Mouse (Mus musculus): ENCODE results near the gene Pnrc1.

The Pnrc1 gene

DNA sequence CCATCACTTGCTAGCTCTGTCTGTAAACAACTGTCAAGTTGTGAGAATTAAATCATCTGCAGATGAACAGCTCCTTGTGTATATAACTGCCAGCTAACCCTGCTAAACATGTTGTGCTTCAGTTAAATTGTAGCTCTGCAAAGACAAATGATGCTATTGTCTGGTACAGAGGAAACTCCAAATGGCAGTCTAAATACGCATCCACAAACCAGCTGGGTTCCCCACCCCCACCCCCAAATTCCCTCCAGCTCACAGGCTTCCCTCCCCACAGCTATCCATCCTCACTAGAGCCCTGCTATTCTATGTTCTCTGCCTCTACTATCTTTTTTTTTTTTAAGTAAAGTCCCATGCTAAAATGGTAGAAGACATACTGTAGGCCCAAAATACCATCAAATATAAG is 68.1 kb downstream of the Pnrc1 start:
- no peak for DNase-seq (ENCODE audit: low read depth)

DNA sequence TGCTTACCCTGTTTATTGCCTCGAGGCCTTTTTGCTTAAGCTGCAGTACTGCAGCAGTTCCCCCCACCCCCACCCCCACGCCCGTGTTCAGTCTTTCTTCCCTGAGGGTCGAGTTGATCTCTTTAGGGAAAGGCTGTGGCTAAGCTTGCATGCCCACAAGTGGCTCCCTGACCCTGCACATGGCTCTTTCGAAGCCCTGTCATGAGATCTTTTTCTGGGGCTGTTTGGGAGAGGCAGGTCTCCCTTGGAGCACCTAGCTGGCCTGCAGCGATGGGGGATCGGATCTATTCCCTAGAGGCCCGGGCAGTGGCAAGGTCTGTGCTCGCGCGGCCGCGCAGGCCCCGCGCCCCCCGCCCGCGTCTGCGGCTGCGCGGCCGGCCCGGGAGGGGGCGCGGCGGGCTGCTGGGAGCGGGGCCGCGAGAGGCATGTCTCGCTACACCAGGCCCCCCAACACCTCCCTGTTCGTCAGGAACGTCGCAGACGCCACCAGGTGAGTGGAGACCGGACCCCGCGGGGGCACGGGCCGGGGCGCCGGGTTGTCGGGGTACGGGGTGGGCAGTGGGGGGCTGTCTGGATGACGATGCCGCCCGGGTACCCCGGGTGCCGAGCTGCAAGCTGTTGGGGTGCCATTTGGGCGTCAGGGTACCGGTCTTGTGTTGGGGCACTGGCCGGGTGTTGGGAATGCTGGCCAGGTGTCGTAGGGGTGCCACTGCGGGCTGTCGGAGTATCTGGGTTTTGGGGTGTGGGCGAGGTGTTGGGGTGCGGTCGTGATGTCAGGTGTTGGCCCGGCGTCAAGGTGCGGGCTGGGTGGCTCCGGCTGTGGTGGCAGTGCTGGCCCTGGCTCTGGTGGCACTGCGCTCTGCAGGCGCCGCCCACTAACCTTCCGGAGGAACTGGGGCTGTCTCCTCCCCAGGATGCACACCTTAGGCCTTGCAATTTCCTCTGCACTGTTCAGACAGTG is 80.8 kb downstream of the Pnrc1 start, which contains the start of gene Srsf12:
Srsf12 (plus strand) TSS at position 111 of the 961 bp plus-strand sequence.
- no peak for DNase-seq (ENCODE audit: low read depth)

DNA sequence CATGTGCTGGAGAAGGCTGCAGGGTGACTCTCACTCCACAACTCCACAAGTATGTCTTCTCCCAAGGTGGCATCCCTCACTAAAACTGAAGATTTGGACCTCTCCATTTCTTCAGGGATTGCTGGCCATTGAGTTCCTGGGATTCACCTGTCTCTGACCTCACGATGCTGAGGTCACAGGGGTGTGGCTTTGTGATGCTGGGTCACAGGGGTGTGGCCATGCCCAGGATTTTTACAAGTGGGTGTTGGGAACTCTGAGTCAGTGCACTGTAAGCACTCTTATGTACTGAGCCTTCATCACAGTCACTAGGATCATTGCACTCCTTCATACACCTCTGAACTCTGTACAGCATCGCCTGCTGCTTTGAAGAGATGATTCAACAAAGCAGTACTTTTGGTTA is 82.4 kb downstream of the Pnrc1 start:
- DNase-seq (ENCODE audit: low read depth), result no peak

DNA sequence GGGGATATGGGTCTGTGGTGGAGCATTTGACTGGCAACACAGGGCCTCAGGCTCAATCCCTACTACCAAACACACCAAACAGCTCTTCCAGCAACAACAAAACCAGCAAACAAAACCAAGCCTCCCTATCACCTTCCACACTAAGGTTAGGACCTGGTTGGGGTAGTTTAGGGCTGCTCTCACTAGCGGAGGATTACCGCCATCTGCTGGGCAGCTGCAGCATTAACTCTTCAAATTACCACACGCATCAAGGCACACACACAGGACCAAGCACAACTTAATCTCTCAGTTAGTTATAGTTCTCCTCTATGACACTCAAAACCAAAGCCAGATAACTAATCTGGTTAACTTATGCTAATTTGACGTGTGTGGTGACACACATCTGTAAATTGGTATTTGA is 85.3 kb downstream of the Pnrc1 start:
- DNase-seq (ENCODE audit: low read depth), result peak; percentile 49

DNA sequence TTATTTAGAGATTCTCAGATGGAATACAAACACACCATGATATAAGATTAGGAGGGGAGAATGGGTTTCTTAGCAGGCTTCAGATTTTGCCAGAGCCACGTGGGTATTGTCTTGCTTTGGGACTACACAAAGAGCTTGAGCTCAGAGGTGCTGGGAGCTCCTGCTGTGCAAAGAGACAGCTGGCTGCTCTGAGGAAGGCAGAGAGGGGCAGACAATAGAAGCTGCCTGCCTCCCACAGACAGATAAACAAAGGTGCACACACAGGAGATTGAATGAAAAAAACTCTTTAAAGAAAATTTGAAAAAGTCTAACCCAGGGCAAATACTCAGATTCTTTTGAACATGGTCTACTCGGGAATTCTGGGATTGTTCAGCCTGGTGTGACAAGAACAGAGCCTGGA is 91.8 kb downstream of the Pnrc1 start:
- no peak for DNase-seq (ENCODE audit: low read depth)
